Mouse (Mus musculus) lung, postnatal 0 days (tissue): ENCODE results near the gene Mettl5.

Experiments used
- CTCF ChIP-seq: IDR thresholded peaks from 2 replicates; pipeline ENCODE4 v1.5.1; 2016; ENCODE audit warnings: antibody characterized with exemption, mild to moderate bottlenecking
- EP300 ChIP-seq: IDR thresholded peaks from 2 replicates; pipeline ENCODE4 v1.6.1; 2016; ENCODE audit warnings: antibody characterized with exemption, mild to moderate bottlenecking, control low read depth

- TF ChIP-seq EP300 (no peak), CTCF (peak; percentile 69)
Observed at GRCm38 (mm10) chr2:69856392-69856791, 29.0 kb downstream of the Mettl5 start.
